Mouse (Mus musculus) stomach, embryonic 14.5 days (tissue): ENCODE measurements around the gene Zfp740. TPM values are rescaled to one million over a fixed set of nuclear protein-coding genes. Genes with fewer than 3 reads are reported as not detected.

Source experiments
- ATAC-seq: fragments of 200-750 bp; cut with Nextera tagmentation; 2 replicates; pipeline ENCODE4 v1.8.0; 2017; ENCODE audit warnings: low read depth, moderate TSS enrichment; ENCODE audit not compliant: insufficient number of reproducible peaks, insufficient read depth, low FRiP score
- H3K27ac ChIP-seq: fragments of 300-500 bp; sonication (generic); 2 replicates; pipeline ENCODE4 v1.5.1; 2014; ENCODE audit warnings: mild to moderate bottlenecking, low read length, moderate library complexity, mixed read lengths
- H3K27me3 ChIP-seq: fragments of 300-500 bp; sonication (generic); 2 replicates; pipeline ENCODE4 v1.6.1; 2014; ENCODE audit warnings: low read length, control low read depth, mixed read lengths; ENCODE audit not compliant: control insufficient read depth, insufficient read depth
- H3K36me3 ChIP-seq: fragments of 300-500 bp; sonication (generic); 2 replicates; pipeline ENCODE4 v1.6.1; 2014; ENCODE audit warnings: mild to moderate bottlenecking, control low read depth, low read length, moderate library complexity, mixed read lengths; ENCODE audit not compliant: control insufficient read depth, insufficient read depth
- H3K4me1 ChIP-seq: fragments of 300-500 bp; sonication (generic); 2 replicates; pipeline ENCODE4 v1.6.1; 2014; ENCODE audit warnings: low read length, control low read depth, mixed read lengths; ENCODE audit not compliant: control insufficient read depth, insufficient read depth
- H3K4me2 ChIP-seq: fragments of 300-500 bp; sonication (generic); replicated peaks from 2 replicates; pipeline ENCODE4 v1.6.1; 2014; ENCODE audit warnings: low read depth, low read length, control low read depth
- H3K4me3 ChIP-seq: fragments of 300-500 bp; sonication (generic); 2 replicates; pipeline ENCODE4 v1.5.1; 2014; ENCODE audit warnings: low read depth, low read length, control low read depth
- H3K9ac ChIP-seq: fragments of 300-500 bp; sonication (generic); replicated peaks from 2 replicates; pipeline ENCODE4 v1.6.1; 2014; ENCODE audit warnings: low read depth, mild to moderate bottlenecking, control low read depth, low read length, moderate library complexity, mixed read lengths
- H3K9me3 ChIP-seq: fragments of 300-500 bp; sonication (generic); 2 replicates; pipeline ENCODE4 v1.6.1; 2016; ENCODE audit warnings: low read depth, low read length, control low read depth; ENCODE audit not compliant: control insufficient read depth
- WGBS: fragments of 180-500 bp; shearing (Covaris S2); extraction: QIAGEN DNeasy Blood & Tissue Kit; methylation state at CpG from one replicate; pipeline ENCODE4 v1.1.7; 2014; 5-methylcytosine and 5-hydroxymethylcytosine counted together
- polyA plus RNA-seq: library from polyadenylated mRNA; unstranded; fragments of >200 nt; fragmentation: Nextera tagmentation; extraction: Ambion mirVana; gene quantifications from 2 replicates; pipeline ENCODE4 v1.2.1, GENCODE M21; 2014

Zfp740 gene
- polyA plus RNA-seq, 1 experiment from 2014 or later, result 54.0 TPM

DNA sequence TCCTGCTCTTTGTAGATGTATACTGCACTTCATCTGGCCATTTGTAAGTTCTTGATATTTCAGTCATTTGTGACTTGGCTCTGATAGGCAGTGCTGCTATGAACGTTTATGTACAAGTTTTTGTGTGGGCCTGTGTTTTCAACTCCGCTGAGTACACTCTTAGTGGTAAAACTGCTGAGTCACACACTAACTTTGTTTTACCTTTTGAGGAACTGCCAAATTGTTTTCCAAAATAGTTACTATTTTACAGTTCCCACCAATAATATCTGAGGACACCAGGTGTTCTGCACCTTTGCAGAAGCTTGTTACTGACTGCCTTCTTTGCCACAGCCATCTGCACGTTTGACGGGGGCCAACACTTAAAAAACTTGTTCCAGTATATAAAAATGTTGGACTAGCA is 8.6 kb upstream of the Zfp740 start:
- no peak overlapping the region for H3K4me3 ChIP-seq
- H3K27ac ChIP-seq, result no peak overlapping the region
- no peaks in the 10 kb centered on the region for H3K27me3 ChIP-seq
- no peaks in the 10 kb centered on the region for H3K9me3 ChIP-seq
- H3K4me2 ChIP-seq, result no peak overlapping the region
- 77% methylated on average over 4 of the region's 4 CpGs for WGBS
- no peaks in the 10 kb centered on the region; the same call in 1 of the 2 replicates for H3K36me3 ChIP-seq
- ATAC-seq, result no peak
- no peak overlapping the region for H3K9ac ChIP-seq
- peaks cover 6% of the 10 kb centered on the region; the same call in 1 of the 2 replicates for H3K4me1 ChIP-seq

- no peaks in the 10 kb centered on the region; the same call in 1 of the 2 replicates for H3K36me3 ChIP-seq
- no peak overlapping the region for H3K4me3 ChIP-seq
- no peak overlapping the region for H3K4me2 ChIP-seq
- peaks cover 6% of the 10 kb centered on the region; the same call in 1 of the 2 replicates for H3K4me1 ChIP-seq
- 63% methylated on average over 4 of the region's 4 CpGs for WGBS
- H3K27me3 ChIP-seq, result no peaks in the 10 kb centered on the region
- ATAC-seq, result no peak
- no peak overlapping the region for H3K9ac ChIP-seq
- no peaks in the 10 kb centered on the region for H3K9me3 ChIP-seq
- H3K27ac ChIP-seq, result no peak overlapping the region
These were observed 7.7 kb upstream of the Zfp740 start for GRCm38 (mm10) chr15:102195373-102195772.

DNA sequence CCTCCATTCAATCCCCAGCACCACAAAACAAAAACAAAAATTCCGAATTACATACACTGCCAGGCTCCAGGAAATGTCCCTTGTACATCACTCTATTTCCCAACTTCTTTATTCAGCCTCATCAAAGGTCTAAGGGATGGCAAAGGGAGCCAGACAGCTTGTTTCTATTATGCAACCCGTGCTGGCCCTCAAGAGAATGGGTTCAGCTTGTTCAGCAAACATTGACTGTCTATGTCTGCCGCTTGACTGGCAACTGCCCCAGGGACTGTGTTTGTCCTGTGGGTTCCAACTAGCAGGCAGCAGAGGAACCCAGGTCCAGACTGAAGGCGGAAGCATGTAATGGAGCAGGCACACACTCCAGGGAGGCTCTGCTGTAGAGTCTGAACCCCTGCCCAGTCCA is 4.2 kb upstream of the Zfp740 start:
- no peaks in the 10 kb centered on the region for H3K36me3 ChIP-seq
- peaks cover 4% of the 10 kb centered on the region; the same call in 1 of the 2 replicates for H3K4me1 ChIP-seq
- H3K4me2 ChIP-seq, result no peak overlapping the region
- ATAC-seq, result no peak
- H3K27ac ChIP-seq, result no peak overlapping the region
- H3K27me3 ChIP-seq, result no peaks in the 10 kb centered on the region
- WGBS, result 76% methylated on average over 4 of the region's 4 CpGs
- no peaks in the 10 kb centered on the region for H3K9me3 ChIP-seq
- no peak overlapping the region for H3K9ac ChIP-seq
- no peak overlapping the region for H3K4me3 ChIP-seq

- Histone ChIP-seq H3K9me3 (no peaks in the 10 kb centered on the region), H3K9ac (peak overlapping the region; percentile 89), H3K36me3 (peaks cover 31% of the 10 kb centered on the region), H3K4me1 (peaks cover 27% of the 10 kb centered on the region), H3K27me3 (no peaks in the 10 kb centered on the region), H3K27ac (peak overlapping the region; percentile 99), H3K4me2 (peak overlapping the region; percentile 53), H3K4me3 (peak overlapping the region; percentile 67)
- WGBS, result 0% methylated on average over 29 of the region's 72 CpGs
- ATAC-seq, result peak; percentile 34
These were observed 859 bp downstream of the Zfp740 start for GRCm38 (mm10) chr15:102203835-102204381.

DNA sequence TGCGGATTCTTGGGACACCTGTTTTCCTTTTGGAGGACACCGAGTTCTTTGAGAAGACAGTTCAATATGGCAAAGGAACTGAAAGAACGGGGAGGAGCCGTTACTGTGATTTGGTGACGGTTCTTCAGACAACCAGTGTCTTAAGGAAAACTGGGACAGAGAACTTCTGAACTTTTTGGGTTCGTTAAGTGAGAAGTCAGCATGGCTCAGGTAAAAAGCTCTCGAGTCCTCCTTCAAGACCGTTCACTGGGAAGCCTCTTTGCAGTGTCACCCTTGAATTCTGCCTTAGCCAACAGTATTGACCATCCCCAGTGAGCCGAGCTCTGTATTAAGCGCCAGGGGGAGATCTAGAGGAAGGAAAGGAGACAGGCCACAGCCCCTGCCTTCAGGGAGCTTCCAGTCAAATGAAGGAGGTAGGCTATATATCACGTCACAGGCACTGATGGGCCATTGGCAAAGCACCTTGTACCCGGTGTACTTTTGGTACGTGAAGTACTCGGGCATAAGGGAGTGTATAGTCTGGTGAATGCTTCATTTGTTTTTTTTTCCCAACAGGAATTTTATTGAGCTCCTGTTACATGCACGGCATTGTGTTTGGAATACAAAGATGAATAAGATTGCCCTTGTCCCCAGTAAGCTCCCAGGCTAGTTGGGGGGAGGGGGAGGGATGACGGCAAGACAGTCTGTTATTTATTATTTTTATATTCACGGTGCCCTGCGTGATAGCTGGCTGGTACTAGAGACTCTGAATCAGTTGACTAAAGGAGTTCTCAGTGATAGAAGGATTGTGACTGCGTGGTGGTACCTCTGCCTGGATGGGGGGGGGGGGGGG is 1.8 kb downstream of the Zfp740 start, which contains the start of gene Csad:
Gene Csad (minus strand): TSS at position 51 of the 832 bp plus-strand sequence.
- peaks cover 38% of the 10 kb centered on the region for H3K36me3 ChIP-seq
- peak within 1 kb of the TSS; percentile 53 for H3K4me2 ChIP-seq
- no peaks in the 10 kb centered on the region for H3K9me3 ChIP-seq
- no peak for ATAC-seq
- WGBS, result 48% methylated on average over 19 of the region's 19 CpGs
- H3K4me1 ChIP-seq, result peaks cover 27% of the 10 kb centered on the region
- peak within 1 kb of the TSS; percentile 89 for H3K9ac ChIP-seq
- no peaks in the 10 kb centered on the region for H3K27me3 ChIP-seq
- H3K4me3 ChIP-seq, result peak within 1 kb of the TSS; percentile 67
- peak within 1 kb of the TSS; percentile 99 for H3K27ac ChIP-seq

DNA sequence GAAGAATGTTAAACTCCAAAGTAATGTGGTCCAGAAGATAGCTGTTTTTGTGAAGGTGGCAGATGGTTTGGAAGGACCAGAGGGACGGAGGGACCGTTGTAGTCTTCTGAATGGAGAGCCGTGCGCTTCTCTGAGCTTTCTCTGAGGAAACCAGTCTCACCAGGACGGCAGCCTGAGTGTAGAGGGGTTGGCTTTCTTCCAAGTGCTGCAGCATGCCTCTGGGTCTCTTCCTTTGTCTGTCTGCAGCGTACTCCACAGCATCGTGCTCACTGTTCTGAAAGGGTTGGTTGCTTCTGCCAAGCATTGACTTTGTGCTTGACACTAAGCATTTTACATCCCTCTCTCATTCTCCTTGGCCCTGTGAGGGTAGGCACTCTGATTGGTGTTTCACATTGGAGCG is 2.7 kb downstream of the Zfp740 start:
- WGBS, result 31% methylated on average over 8 of the region's 8 CpGs
- Histone ChIP-seq H3K4me3 (peak overlapping the region; percentile 67), H3K9ac (peak overlapping the region; percentile 30; the same call in 1 of the 2 replicates), H3K27ac (peak overlapping the region; percentile 72), H3K27me3 (no peaks in the 10 kb centered on the region), H3K36me3 (peaks cover 46% of the 10 kb centered on the region), H3K9me3 (no peaks in the 10 kb centered on the region), H3K4me2 (peak overlapping the region; percentile 53), H3K4me1 (peaks cover 27% of the 10 kb centered on the region)
- no peak for ATAC-seq

GRCm38 (mm10) chr15:102207351-102207750 is 4.3 kb downstream of the Zfp740 start:
- Histone ChIP-seq H3K9ac (no peak overlapping the region), H3K4me2 (no peak overlapping the region)
- no peak for ATAC-seq

GRCm38 (mm10) chr15:102208092-102208561 is 5.1 kb downstream of the Zfp740 start:
- Histone ChIP-seq H3K4me2 (no peak overlapping the region), H3K36me3 (peaks cover 62% of the 10 kb centered on the region), H3K9ac (no peak overlapping the region)

More at GRCm38 (mm10) chr15:102207351-102207750, 4.3 kb downstream of the Zfp740 start:
- Histone ChIP-seq H3K27ac (no peak overlapping the region), H3K4me3 (no peak overlapping the region), H3K27me3 (no peaks in the 10 kb centered on the region), H3K36me3 (peaks cover 54% of the 10 kb centered on the region), H3K9me3 (no peaks in the 10 kb centered on the region), H3K4me1 (peaks cover 24% of the 10 kb centered on the region)
- 71% methylated on average over 3 of the region's 3 CpGs for WGBS

More at GRCm38 (mm10) chr15:102208092-102208561, 5.1 kb downstream of the Zfp740 start:
- Histone ChIP-seq H3K4me1 (peaks cover 23% of the 10 kb centered on the region), H3K9me3 (no peaks in the 10 kb centered on the region), H3K4me3 (no peak overlapping the region), H3K27ac (no peak overlapping the region), H3K27me3 (no peaks in the 10 kb centered on the region)
- 60% methylated on average over 9 of the region's 9 CpGs for WGBS
- ATAC-seq, result no peak
